8 mouse cellular contexts compared by ENCODE assay signal in the genomic region with DNA sequence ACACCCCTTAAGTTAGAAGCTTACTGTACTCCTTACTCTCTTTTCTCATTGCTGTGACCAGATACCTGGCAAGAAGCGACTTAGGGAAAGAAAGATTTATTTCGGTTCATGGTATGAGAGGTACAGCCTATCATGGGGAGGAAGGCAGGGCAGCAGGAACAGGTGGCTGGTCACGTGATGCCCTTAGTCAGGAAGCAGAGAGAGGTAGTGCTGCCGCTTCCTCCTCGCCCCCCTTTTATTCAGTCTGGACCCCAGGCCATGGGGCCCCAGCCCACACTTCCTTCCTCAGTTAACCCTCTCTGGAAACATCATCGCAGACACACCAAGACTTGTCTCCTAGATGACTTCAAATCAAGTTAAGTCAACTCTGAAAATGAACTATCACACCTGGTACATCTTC. TPM values are rescaled to one million over a fixed set of nuclear protein-coding genes. Genes with fewer than 3 reads are reported as not detected.
DNase-seq lines count a peak whose midpoint lies in the region; ATAC-seq lines count a peak whose summit lies in the region.
"Had no signal": no experiment of that assay in that cellular context is flagged by ENCODE, and none has a peak within 500 bp of the region (broad histone marks: within the 10 kb centered on the region; RNA-seq: fewer than 3 reads in every experiment).

No protein-coding gene starts in this region.

- H3K4me3 ChIP-seq in liver, embryonic 15.5 days (replicated peaks): 0 out of 2 replicates have a peak overlapping the region, but pooled peaks have one; percentile 4
- no peak overlapping the region for H3K4me3 ChIP-seq in hindbrain, embryonic 10.5 days
- H3K4me3 ChIP-seq in embryonic facial prominence, embryonic 10.5 days: no peak overlapping the region
- H3K4me3 ChIP-seq: limb, embryonic 15.5 days had no signal

- no peaks in the 10 kb centered on the region for H3K27me3 ChIP-seq in liver, embryonic 15.5 days
- no peaks in the 10 kb centered on the region for H3K27me3 ChIP-seq in hindbrain, embryonic 10.5 days (ENCODE audit: insufficient read depth, poor library complexity, severe bottlenecking)
- H3K27me3 ChIP-seq in embryonic facial prominence, embryonic 10.5 days (replicated peaks; ENCODE audit: low read depth, poor library complexity, severe bottlenecking): no peaks in the 10 kb centered on the region
- H3K27me3 ChIP-seq: limb, embryonic 15.5 days had no signal

- WGBS in liver, embryonic 15.5 days (ENCODE audit: insufficient replicate concordance): 36% methylated on average over 6 of the region's 6 CpGs
- 76% methylated on average over 6 of the region's 6 CpGs for WGBS in hindbrain, embryonic 10.5 days
- 78% methylated on average over 6 of the region's 6 CpGs for WGBS in embryonic facial prominence, embryonic 10.5 days

- H3K9me3 ChIP-seq in liver, embryonic 15.5 days (replicated peaks): no peaks in the 10 kb centered on the region
- H3K9me3 ChIP-seq in hindbrain, embryonic 10.5 days: no peaks in the 10 kb centered on the region
- peaks cover 2% of the 10 kb centered on the region; the same call in 1 of the 2 replicates for H3K9me3 ChIP-seq in embryonic facial prominence, embryonic 10.5 days
- H3K9me3 ChIP-seq: limb, embryonic 15.5 days had no signal

- peak; percentile 74 for DNase-seq in CD4-positive helper T cell, adult 2 months (ENCODE audit: low read depth, low spot score)
- DNase-seq in T-cell, adult 2 months (ENCODE audit: low spot score): peak; percentile 64
- peak; percentile 55 to 79 for DNase-seq in spleen, postnatal 4 days (ENCODE audit: low spot score in 2 of 2)
- DNase-seq in hindbrain, embryonic 10.5 days (ENCODE audit: low spot score): no peak
- DNase-seq in embryonic facial prominence, embryonic 10.5 days (ENCODE audit: low spot score): no peak
- no peak for DNase-seq in right cerebral cortex, postnatal 4 days

- 0 out of 2 replicates have a peak, but pooled peaks cover 3% of the 10 kb centered on the region for H3K36me3 ChIP-seq in liver, embryonic 15.5 days (replicated peaks)
- no peaks in the 10 kb centered on the region for H3K36me3 ChIP-seq in hindbrain, embryonic 10.5 days
- no peaks in the 10 kb centered on the region for H3K36me3 ChIP-seq in embryonic facial prominence, embryonic 10.5 days (replicated peaks)
- H3K36me3 ChIP-seq: limb, embryonic 15.5 days had no signal

- peak overlapping the region; percentile 98 for H3K27ac ChIP-seq in liver, embryonic 15.5 days (replicated peaks)
- no peak overlapping the region for H3K27ac ChIP-seq in hindbrain, embryonic 10.5 days
- no peak overlapping the region for H3K27ac ChIP-seq in embryonic facial prominence, embryonic 10.5 days (replicated peaks)

- 0 out of 2 replicates have a peak overlapping the region, but pooled peaks have one; percentile 39 for H3K9ac ChIP-seq in liver, embryonic 15.5 days
- H3K9ac ChIP-seq: limb, embryonic 15.5 days had no signal

- H3K4me2 ChIP-seq in liver, embryonic 15.5 days: peak overlapping the region; percentile 49
- H3K4me2 ChIP-seq: limb, embryonic 15.5 days had no signal

- ATAC-seq in liver, embryonic 15.5 days (ENCODE audit: insufficient read depth): 0 out of 2 replicates have a peak, but pooled peaks have one; percentile 12

- H3K4me1 ChIP-seq in liver, embryonic 15.5 days (replicated peaks): peaks cover 68% of the 10 kb centered on the region
- no peaks in the 10 kb centered on the region for H3K4me1 ChIP-seq in hindbrain, embryonic 10.5 days (replicated peaks)
- peaks cover 14% of the 10 kb centered on the region for H3K4me1 ChIP-seq in embryonic facial prominence, embryonic 10.5 days

RNA-seq across cellular contexts. Expression of a gene that starts 7.5 kb away (rescaled TPM):
- polyA plus RNA-seq in liver, embryonic 15.5 days (2015; fragmentation: Nextera tagmentation; extraction: Ambion mirVana): 71.4 and 71.9 TPM in 2 replicates
- 52.2 and 62.8 TPM in 2 replicates for polyA plus RNA-seq in hindbrain, embryonic 10.5 days (2016; fragmentation: Nextera tagmentation; extraction: Ambion mirVana)
- 62.3 TPM in 2 replicates for polyA plus RNA-seq in embryonic facial prominence, embryonic 10.5 days (2016; fragmentation: Nextera tagmentation; extraction: Ambion mirVana)

RNA-seq across cellular contexts. Expression of a gene that starts 14.3 kb away (rescaled TPM):
- polyA plus RNA-seq in liver, embryonic 15.5 days (2015; fragmentation: Nextera tagmentation; extraction: Ambion mirVana): 18.5 and 20.1 TPM in 2 replicates
- polyA plus RNA-seq in hindbrain, embryonic 10.5 days (2016; fragmentation: Nextera tagmentation; extraction: Ambion mirVana): 5.2 and 8.2 TPM in 2 replicates
- polyA plus RNA-seq in embryonic facial prominence, embryonic 10.5 days (2016; fragmentation: Nextera tagmentation; extraction: Ambion mirVana): 3.3 and 4.0 TPM in 2 replicates

RNA-seq across cellular contexts. Expression of a gene that starts 15.2 kb away (rescaled TPM):
- polyA plus RNA-seq in liver, embryonic 15.5 days (2015; fragmentation: Nextera tagmentation; extraction: Ambion mirVana): 1.4 TPM in 2 replicates
- polyA plus RNA-seq in hindbrain, embryonic 10.5 days (2016; fragmentation: Nextera tagmentation; extraction: Ambion mirVana): 0.24 and 0.52 TPM in 2 replicates
- 0.13 and 0.17 TPM in 2 replicates for polyA plus RNA-seq in embryonic facial prominence, embryonic 10.5 days (2016; fragmentation: Nextera tagmentation; extraction: Ambion mirVana)

Comparison
In these comparisons a context has a peak if more than half of its experiments do, and no peak if none do; other contexts are left out.
1. DNase-seq: peak in CD4-positive helper T cell, adult 2 months (single experiment), T-cell, adult 2 months (single experiment) and spleen, postnatal 4 days (2 of 2); none in hindbrain, embryonic 10.5 days (single experiment), embryonic facial prominence, embryonic 10.5 days (single experiment) and right cerebral cortex, postnatal 4 days (single experiment).